Mouse (Mus musculus): Measurements from ENCODE around the gene Tgif2. TPM values are rescaled to one million over a fixed set of nuclear protein-coding genes. Genes with fewer than 3 reads are reported as not detected.
"Not testable (repeated sequence)": the region's sequence is repeated elsewhere in the genome, so short reads cannot be mapped to it uniquely, and the experiment has no call there.

Tgif2 gene
- total RNA-seq, 2 experiments from 2014 or later = 1.8 to 2.4 TPM

DNA sequence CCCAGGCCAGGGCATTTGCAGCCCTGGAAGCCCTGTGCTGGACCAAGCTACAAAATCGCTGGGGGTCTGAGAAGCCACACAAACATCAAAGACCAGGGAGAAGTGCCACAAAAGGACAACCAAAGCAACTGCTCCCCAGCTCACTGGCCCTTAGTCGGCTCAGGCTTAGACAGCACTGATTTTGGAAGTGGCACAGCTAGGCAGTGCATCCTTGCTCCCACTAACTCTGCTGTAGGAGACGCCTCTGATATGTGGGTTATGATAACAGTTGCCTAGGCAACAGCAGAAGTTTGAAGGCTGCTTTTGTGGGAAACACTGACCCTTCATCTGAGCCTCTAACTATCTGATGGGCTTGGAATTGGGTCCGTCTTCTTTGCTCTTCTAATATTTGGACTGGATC lies 59.4 kb downstream of the Tgif2 start:
- DNase-seq = no peak
- intact Hi-C loops (cut with DNase I) = no loop called here

- no peak for DNase-seq
- intact Hi-C loops (cut with DNase I) = loop anchor here (5.0 kb wide), 1 partner anchor 131 kb away; no protein-coding TSS in a partner anchor
These were observed 61.5 kb downstream of the Tgif2 start for GRCm38 (mm10) chr2:156901344-156901743.

- no peak for DNase-seq
- intact Hi-C loops (cut with DNase I) = loop anchor here (5.0 kb wide), 1 partner anchor 130 kb away; no protein-coding TSS in a partner anchor
These were observed 62.1 kb downstream of the Tgif2 start for GRCm38 (mm10) chr2:156901883-156902282.

DNA sequence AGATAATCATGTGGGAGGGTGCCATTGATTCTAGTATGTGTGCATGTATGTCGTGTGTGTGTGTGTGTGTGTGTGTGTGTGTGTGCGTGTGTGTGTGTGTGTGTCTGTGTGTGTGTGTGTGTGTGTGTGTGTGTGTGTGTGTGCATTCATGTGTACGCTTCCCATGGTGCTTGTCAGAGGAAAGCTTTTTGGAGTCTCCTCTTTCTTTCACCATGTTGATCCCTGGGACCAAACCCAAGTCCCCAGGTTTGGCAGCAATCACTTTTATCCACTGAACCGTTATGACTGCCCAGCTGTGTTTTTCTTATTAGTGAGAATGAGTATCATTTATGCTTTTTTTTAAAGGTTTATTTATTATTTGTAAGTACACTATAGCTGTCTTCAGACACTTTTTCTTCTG lies 62.6 kb downstream of the Tgif2 start:
- not testable (repeated sequence) for DNase-seq
- intact Hi-C loops (cut with DNase I) = loop anchor here (5.0 kb wide), 1 partner anchor 130 kb away; no protein-coding TSS in a partner anchor

GRCm38 (mm10) chr2:156903367-156903766 lies 63.6 kb downstream of the Tgif2 start:
- intact Hi-C loops (cut with DNase I) = loop anchor here (5.0 kb wide), 1 partner anchor 129 kb away; no protein-coding TSS in a partner anchor
- no peak for DNase-seq

Other genes starting within 250 kb of the Tgif2 start
- 10 to 100 TPM; 33.5 to 42.8 TPM for gene Dlgap4, start 226.3 kb upstream of the Tgif2 start, total RNA-seq (2021)
- 100 to 1,000 TPM; 274 to 290 TPM for gene Myl9, start 64.6 kb upstream of the Tgif2 start, total RNA-seq (2021)
- 1 to 10 TPM; 1.5 to 1.6 TPM for gene 4930518I15Rik, start 17.9 kb downstream of the Tgif2 start, total RNA-seq (2021)
- 100 to 1,000 TPM; 119 to 128 TPM for gene Rab5if, start 23.1 kb downstream of the Tgif2 start, total RNA-seq (2021)
- gene Sla2, start 47.2 kb downstream of the Tgif2 start, total RNA-seq (2021) = 1 to 10 TPM in 1 of 2 experiments, under 1 TPM in 1; 0.10 to 1.3 TPM
- gene Ndrg3, start 152.0 kb downstream of the Tgif2 start, total RNA-seq (2021) = 10 to 100 TPM; 23.3 to 24.5 TPM
- 1 to 10 TPM; 3.9 to 4.1 TPM for gene Dsn1, start 167.1 kb downstream of the Tgif2 start, total RNA-seq (2021)
- 10 to 100 TPM; 22.8 to 23.8 TPM for gene Soga1, start 239.2 kb downstream of the Tgif2 start, total RNA-seq (2021)
- not detected for gene Tldc2, start 247.0 kb downstream of the Tgif2 start, total RNA-seq (2021)

All from heart, postnatal 14 days (tissue).